Mouse (Mus musculus) ovary, postnatal 36 days (tissue): ENCODE data around the gene Syf2.

Experiments used
- DNase-seq: peaks from one replicate; pipeline ENCODE4 v3.0.0; 2022; ENCODE audit warnings: low spot score, mixed read lengths

Gene Syf2

DNA sequence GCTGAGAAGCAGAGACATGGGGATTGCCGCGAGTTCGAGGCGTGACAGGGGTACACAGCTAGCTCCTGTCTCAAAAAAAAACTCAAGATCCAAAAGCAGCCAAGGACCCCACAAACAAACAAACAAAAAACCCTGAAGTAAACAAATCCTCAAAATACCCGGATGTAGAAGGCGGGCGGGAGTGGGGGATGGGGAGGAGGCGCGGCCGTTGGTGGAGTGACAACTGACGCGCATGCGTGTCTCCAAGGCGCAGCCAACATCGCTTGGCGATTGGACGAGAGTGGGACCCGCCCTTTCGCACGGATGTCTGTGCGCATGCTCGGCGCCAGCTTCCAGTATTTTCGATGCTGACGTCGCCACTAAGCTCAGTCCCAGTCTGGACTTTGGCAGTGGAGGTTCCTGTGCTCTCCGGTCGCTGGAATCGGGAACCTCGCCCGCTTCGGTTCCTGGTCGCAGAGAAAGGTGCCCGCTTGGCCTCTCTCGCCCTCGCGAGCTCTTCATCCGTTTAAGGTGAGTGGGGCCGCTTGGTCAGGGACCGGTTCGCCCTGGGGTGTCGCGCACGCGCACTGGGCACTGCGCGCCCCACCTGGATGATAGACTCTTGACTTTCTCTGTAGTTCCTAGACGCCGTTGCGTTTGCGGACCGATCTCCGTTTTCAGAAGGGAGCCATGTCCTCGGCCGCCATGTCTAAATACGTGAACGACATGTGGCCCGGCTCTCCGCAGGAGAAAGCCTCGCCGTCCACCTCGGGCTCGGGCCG, 7.3 kb upstream of the Syf2 start, which contains the start of gene Rsrp1:
Rsrp1 (plus strand) TSS at position 335 of the 761 bp plus-strand sequence.
- peak; percentile 97 for DNase-seq

DNA sequence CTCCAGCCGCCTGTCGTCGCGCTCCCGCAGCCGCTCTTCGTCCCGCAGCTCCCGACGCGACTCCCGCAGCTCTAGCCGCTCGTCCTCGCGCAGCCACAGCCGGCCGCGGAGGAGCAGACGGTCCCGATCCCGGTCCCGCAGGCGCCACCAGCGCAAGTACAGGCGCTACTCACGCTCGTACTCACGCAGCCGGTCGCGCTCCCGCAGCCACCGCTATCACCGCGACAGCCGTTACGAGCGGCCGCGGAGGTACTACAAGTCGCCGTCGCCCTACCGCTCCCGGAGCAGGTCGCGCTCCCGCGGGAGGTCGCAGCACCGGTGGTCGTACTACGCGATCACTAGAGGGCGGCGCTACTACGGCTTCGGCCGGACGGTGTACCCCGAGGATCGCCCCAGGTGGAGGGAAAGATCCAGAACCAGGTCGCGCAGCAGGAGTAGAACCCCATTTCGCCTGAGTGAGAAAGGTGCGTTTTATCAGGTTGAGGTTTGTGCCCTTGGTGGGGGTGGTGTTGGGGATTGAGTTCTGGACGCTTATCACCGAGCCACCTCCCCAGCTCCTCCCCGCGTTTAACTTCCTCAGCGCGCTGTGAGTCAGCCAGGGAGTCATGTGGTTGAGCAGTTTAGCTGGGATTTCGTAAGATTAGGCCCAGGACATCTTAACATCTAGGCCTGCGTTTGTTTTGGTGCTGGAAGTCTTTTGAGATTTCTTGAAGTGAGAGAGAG, 6.5 kb upstream of the Syf2 start:
- peak; percentile 51 for DNase-seq

DNA sequence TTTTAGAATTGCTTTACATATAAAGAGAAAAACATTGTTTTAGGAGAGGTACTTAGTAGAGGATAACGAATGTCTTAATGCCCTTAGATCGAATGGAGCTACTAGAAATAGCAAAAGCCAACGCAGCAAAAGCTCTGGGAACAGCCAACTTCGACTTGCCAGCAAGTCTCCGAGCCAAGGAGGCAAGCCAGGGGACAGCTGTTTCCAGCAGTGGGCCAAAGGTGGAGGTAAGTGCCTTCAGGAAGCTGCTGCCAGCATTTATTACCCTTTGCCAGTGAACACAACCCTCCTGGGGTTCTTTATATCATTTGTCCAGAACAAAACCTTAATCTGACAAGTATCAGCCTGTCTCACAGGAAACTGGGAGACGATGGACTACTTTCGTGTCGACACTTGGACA, 5.5 kb upstream of the Syf2 start:
- DNase-seq: no peak

DNA sequence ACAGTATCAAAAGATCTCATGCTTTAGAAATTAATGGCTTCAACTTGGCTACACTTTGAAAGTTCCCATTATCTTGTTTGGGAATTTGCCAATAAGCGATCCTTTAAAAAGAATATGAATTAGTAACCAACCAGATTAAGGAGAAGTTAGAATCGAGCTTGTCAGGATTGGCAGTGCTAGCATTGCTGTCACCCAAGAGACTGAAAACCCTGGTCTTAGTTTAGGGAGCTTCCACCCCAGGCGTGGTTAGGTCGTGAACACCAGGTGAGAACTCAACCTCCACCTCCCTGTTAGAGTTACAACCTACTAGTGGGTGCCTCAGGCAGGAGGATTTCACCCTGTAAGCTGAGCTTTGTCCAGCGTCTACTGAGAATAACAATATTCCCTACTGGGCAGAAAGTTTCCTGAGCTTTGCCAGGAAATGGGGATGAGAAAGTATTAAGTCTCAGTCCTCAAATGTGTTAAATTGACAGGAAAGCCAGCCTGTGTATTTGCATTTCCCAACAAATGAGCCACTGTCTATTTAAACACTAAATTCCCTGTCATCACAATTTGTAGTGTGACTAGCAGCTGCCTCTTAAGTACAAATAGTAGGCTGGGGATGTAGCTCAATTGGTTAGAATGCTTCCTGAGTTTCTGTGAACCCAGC, 2.8 kb upstream of the Syf2 start:
- DNase-seq: no peak

DNA sequence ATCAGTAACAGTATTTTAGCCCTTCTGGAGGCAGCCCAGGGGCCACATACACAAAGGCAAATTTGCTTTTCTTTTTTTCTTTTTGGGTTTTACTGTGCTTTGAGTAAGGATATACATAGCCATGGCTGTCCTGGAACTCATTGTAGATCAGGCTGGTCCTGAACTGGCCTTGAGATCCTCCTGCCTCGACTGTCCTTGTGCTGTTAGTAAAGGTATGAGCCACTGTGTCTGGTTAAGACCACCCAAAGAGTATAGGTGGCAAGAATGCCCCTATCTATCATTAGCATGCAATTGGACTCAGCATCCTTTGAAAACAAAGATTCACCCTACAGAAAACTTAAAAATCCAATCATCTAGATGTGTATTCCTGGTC, 2.2 kb upstream of the Syf2 start:
- no peak for DNase-seq

DNA sequence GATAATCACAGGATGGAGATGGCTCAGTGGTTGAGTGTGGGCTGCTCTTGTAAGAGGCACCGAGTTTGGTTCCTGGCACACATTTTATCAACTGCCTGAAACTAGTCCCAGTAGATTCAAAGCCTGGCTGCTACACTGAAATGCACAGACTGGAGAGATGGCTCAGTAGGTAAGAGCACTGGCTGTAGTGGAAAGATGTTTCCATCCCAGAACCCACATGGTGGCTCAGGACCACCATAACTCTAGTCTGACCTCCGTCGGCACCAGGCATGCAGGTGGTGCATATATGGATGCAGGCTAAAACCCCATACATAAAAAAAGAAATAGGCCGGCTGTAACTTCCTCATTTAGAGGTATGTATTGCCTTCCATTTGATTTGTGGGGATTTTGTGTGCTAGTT, 1.2 kb upstream of the Syf2 start:
- DNase-seq: no peak

DNA sequence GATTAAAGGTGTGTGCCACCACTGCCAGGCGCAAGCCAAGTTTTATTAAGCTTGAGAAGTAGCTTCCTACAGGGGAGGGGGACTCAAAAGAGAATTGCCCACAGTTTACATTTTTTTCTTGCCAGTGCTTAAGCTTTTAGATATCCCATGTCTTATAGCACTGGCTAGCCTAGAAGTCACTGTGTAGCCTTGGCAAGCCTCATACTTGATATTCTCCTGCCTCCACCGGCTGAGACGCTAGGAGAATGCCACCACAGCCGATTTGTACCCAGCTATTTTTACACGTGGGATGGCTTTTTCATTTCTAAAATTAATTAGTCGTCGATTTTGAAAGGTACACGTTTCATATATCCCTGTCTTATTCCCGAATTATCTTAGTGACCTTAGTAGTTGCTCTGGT, 508 bp upstream of the Syf2 start:
- no peak for DNase-seq

DNA sequence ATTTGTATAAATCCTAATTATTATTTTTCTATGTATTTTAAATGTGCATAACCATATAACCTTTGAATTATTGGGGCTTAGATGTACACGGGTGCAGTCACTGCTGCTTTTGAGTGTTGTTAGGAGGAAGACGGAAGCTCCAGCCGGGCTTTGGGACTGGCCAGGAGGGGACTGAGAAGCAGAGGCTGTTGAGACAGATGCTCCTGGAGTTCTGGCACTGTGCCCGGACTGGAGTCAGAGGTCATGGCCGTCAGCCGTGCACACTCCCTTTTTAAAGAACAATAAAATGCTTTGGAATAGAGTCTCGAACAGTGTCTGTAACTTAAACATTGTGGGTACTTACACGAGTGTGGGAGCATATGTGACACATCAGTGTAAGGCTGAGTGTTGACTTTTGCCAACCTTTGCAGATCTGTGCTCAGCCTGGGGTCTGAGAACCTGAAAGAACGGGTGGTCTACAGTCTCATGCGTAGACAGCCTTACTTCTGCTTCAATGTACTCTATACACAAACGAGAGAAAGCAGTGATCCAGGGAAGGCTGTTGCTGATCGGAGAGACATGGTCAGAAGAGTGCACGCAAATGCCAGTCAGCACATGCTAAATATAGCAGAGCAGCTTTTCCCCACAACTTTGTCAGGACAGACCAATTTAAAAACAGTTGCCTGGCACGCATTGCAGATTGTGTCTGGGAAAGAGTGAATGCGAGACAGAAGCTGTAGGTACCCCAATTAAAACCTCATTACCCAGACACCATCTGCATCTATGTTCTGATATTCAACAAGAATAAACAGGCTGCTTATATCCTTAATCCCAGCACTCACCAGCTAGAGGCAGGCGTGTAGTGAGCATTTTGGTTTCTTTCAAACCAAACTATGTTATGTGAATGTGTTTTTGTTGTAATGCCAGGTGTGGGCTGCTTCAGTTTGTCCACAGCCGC, 6.8 kb downstream of the Syf2 start:
- DNase-seq: peak; percentile 35

DNA sequence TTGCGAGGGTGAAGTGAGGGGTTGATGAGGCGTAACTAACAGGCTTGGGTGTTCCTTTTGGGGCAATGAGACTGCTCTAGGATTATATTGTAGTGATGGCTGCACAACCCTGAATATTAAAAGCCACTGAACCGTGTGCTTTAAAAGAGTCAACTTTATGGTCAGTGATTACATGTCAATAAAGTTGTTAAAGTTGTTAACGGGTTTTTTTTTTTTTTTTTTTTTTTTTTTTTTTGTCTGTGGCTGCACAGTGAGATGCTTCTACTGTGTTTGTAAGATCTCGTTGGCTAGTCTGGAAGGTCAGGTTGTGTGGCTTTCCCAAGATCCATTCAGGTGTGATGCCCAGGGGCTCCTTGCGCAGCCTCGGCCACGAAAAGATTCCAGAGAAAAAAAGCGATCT, 9.2 kb downstream of the Syf2 start:
- DNase-seq: no peak

DNA sequence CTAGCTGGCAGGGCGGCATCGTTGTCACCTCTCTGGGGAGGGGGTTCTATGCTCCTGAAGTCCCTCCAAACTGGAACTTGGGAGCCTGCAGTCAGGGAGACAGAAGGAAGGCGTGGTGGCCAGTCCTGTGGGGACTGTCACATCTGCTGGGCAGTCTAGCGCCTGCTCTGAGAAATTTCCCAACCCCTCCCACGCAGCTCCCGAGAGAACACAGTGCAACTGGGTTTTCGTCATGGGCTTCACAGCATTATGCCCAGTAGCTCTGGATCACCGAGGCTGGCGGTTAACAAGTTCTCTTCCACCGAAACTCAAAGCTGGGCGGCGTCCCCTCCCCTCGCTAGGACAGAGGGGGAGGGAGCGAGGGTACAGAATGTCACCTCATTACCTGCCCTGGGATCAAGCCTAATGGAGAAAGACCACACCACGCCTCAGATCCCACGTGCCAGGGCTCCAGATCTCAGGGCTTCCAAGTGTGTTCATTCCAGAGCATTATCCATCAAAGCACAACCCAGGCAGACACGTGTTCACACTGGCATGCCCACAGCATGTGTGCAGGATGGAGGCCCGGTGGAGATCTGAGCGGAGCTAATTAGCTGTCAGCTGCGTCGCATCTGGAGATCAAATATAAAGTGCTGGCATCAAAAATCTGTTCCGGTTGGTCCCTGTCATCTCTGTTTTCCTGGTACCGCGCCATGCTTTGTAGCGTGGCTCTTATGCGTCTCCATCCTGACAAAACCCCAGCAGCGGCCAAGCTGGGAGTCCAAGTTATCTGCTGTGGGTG, 13.2 kb downstream of the Syf2 start:
- no peak for DNase-seq

DNA sequence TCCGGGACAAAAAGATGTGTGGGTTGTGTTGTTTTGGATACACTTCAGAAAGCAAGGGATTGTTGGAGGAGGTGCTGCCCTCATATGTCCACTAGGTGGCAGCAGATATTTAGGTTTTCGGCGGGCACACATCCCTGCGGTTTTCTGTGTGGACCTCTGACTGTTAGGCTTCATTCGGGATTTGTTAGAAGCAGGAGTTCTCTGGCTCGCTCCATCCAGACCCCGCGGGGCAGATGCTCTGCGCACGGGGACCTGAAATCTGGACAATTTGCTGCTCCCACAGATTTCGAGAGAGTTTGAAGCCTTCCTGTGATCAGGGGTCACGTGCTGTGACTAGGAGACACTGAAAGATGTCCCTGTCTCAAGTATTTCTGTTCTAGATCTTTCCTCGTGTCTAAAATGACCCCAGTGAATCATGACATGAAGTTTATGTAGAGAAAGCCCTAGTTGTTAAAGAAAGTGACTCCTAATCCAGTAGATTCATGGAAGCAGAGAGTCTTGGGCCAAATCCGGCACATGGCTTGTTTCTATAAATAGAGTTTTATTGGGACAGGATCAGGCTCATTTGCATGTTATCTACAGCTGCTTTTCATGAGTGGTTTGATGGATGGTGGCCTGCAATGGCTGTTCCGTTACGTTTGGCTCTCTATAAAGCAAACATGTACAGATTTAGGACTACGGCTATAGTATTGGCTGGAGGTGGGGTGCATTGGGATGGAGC, 15.5 kb downstream of the Syf2 start:
- peak; percentile 61 for DNase-seq

DNA sequence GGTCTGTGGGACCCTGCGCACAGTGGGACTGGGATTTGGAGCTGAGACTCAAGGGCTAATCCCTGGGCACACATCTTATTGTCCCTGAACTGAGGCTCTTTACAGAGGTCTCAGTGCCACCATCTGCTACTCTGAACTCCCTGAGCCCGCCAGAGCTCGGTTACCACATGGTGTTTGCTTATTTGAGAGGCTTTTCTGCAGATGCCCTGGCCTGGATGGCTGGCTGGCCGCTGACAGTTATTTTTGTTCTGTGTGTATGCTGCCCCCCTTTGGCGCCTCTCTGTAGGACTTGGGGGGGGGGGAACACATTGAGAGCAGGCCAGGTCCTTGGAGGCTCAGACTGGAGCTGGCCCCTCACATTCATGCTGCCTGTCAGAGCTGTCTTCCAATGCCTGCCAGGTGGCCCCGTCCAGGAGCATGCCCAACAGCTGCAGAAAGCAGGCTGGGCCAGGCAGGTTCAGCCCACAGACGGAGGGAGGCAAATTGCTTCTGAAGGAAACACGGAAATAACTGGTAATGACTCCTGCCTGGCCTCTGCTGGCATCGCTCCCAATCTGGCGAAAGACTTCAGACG, 19.9 kb downstream of the Syf2 start:
- peak; percentile 37 for DNase-seq

DNA sequence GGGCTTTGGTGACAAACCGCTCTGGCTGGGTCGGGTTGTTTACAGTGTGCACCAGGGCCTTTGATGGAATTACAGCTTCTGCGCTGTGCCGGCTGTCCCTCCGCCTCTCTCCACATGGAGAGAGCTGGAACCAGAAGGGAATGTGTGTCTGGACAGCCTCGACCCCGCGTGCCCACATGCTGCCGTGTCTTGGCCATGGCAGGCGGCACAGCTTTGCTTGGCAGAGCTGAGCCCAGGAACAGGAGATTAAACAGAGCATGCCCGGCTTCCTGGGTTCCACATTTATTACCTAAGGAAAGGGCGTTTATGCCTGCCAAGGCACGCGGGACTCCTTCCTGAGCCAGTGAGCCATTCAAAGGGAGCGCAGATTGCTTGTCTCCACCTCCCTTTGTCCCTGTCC, 23.8 kb downstream of the Syf2 start:
- DNase-seq: no peak

DNA sequence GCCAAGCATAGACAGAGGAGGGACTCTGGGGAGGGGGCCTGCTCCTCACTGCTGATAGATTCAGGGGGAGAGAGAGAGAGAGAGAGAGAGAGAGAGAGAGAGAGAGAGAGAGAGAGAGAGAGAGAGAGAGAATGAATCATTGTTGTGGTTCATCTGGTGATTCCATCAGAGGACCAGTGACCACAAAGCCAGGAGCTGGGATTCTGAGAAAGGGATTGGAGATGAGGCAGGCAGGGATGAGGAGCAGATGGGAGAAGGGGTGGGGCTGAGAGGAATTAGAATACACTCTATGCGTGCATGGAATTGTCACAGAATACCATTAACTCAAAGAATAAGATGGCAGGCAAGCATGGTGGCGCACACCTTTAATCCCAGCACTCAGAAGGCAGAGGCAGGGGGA, 24.5 kb downstream of the Syf2 start:
- DNase-seq: no peak

DNA sequence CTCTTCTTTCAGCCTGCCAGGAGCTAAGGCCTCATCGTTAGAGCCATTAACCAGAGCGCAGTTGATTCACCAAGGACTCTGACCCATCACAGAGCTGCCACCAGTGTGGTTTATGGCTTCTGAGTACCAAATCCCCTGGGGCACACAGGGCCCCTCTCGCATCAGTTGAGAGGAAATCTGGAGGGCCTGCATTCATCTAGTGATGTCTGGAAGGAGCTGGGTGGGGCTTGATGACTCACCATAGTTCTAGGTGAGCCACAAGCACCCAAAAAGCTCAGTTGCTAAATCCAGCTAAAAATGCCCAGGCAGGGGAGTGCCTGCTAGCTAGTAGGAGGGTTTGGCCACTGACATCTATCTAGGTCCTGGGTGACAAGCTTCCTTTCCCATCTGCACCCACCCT, 25.1 kb downstream of the Syf2 start:
- no peak for DNase-seq

DNA sequence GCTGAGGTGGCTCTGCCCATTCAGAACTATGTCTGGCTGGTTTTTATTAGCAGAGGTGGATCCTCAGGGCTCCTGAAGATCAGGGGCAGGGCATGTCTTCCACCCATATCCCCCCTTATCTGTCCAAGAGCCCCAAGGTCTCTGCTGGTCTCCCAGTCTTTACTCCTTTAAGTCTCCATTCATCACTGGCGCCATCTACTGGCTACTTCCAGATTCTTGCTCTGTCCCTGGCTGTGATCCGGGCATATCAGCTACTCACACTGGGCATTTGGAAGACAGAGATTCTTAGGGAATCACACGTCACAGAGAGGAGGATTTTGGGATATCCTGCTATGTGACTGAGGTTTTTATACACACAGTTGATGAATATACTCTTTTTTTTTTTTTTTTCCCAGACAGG, 25.6 kb downstream of the Syf2 start:
- peak; percentile 60 for DNase-seq

DNA sequence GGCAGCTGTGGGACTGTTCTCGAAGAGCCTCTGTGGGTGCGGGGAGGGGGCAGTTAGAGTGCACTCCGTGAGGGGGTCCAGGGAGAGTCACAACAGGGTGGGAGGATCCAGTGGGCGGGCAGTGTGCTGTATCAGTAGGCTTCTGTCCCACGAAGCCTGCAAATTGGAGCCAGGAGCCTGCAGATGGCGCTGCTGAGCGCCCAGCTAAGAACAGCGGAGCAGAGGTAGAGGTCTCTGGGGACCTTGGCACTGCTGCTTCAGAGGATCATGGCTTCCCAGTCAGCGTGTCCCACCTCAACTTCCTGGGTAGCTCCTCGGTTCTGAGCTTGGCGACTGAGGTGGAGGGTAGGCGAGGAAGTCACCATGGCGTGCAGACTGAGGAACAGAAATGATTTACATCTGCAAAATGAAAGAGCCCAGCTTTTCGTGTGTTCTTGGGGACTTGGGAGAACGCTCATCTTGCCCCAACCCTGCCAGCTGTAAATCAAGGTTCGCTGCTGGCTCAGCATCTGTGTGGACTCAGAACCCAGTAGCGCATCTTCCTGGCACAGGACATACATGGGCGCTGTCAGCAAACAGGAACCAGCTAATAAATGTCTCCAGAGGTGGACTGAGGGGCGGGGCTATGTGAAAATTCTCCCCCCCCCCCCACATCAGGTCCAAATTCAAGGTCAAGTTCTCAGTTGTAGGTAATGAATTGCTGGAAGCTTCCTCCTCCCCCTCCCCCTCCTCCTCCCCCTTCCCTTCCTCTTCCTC, 32.5 kb downstream of the Syf2 start:
- DNase-seq: peak; percentile 34

DNA sequence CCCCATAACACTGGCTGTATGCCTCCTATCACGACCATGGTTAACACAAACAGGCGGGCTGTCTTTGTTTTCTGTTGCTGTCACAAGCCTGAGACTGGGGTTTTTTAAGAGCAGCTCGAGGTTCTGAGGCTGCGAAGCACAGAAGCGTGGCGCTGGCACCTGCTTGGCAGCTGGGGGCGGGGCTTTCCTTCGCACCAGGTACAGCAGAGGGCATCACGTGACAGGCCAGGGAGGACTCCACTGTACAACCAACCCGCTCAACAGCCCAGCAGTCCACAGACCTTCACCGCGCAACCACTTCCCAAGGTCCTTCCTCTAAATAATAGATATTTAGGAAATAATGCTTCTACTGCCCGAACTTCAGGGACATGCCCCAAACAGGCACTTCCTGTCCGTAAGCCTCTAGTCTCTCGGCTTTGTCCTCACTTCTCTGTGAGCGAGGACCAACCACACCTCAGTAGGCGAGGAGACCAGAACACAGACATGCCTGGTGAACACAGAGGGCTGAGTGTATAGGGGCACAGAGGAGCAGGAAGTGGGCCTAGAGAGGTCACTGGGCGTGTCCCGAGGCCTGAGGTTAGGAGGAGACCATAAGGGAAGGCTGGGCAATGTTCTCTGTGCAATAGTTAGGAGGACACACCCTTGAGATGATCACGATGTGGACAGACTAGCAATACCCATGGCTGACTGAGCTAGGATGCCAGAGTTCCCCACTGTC, 37.3 kb downstream of the Syf2 start:
- DNase-seq: no peak

DNA sequence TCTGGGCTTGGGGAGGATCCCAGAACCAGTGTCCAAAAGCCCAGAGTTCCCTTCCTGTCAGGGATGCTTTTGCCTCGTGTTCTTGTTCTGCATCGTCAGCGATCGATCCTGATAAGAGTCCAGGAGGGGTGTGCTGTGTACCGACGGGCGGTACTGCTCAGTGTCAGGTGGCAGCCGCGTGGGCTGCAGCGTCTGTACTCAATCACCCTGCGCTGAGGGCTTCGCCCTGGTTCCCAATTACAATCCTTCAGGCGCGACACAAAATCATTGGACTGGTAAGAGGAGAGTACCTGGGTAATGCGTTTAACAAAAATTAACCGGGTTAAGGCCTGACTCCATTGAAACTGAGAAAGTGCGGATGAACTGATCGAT, 37.9 kb downstream of the Syf2 start:
- no peak for DNase-seq
